Mouse (Mus musculus) right cerebral cortex, postnatal 10 days (tissue): ENCODE measurements around the gene Sfn.

Experiments
- DNase-seq, 2 experiments: peaks; one replicate each; pipeline ENCODE4 v3.0.0; 2021; ENCODE audit warnings: low spot score in 2 of 2

Gene Sfn

DNA sequence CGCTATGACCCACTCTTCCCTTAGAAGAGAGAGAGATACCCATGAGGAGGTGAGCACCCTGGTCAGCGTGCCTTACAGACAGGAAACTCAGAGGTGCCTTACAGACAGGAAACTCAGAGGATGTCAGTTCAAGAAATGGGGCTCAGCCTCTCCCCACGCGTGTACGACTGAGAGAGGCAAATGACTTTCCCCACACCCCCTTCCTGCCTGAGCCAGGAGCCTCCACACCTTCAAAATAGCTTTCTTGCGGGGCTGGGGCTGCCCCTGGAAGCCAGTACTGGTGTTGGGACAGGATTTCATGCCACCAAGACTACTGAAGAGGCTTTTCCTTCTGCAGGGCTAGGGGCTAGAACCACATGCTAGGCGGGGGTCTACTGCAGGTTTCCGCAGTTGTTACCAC, 18.7 kb upstream of the Sfn start:
- no peak for DNase-seq

DNA sequence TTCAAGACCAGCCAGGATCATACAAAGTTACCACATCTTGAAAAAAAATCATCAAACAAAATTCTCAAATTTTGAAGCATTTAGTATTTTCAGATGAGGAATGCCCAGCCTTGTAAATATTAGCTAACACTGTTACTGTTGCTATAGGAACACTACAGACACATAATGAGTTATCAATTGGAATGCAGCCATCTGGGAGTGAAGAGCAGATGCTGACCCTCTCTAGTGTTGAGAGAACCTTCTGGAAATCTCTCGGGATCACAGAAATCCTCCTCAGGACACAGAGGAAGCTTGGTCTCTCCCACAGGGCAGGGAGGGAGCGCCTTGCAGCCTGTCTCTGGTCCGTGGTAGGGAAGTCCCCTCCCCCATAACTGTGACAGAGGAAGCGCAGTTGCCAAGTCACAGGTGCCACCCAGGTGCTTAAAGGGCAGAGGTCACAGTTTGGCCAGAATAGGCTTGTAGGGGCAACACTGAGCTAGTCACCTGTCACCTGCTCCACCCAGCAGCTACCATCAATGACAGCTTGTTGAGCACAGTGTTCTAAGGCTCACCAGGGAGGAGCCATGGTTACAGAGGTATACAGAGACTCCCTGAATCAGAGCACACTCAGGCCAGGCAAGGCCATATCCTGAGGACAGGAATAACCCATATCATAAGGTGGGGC, 17.6 kb upstream of the Sfn start:
- no peak for DNase-seq

DNA sequence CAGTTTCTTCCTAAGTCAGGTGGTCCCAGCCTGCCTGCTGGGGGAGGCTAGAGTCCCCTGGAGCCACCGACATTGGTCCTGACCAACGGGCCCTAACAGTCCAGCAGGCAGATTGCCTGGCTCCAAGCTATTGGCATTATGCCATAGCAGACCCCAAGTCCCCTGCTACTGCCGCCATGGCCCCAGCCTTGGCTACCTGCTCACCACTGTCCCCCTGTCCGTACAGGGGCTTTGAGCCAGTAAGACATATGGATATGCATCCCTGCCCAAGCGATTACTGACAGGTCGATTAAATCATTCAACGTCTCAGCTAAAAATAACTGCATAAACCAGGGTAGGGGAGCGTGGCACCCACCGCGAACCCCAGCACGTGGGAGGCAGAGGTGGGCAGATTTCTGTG, 16.0 kb upstream of the Sfn start:
- no peak for DNase-seq

DNA sequence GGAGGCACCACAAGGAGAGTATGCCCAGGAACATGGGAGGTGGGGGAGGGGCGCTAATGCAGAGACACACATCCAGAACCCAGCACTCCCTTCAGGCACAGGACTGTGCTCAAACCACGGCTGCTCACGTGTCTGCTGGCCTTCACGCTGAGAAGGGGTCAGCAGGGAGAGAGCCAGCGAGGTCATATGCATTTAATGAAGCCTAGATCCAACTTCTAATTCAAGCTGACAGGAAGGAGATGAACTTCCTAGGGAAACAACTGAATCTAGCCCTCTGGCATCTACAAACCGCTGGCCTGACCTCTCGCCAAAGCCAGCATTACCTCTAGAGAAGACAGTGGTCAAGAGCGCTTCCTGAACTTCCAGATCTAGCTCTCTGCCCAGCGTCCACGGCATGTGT, 13.4 kb upstream of the Sfn start:
- no peak for DNase-seq

DNA sequence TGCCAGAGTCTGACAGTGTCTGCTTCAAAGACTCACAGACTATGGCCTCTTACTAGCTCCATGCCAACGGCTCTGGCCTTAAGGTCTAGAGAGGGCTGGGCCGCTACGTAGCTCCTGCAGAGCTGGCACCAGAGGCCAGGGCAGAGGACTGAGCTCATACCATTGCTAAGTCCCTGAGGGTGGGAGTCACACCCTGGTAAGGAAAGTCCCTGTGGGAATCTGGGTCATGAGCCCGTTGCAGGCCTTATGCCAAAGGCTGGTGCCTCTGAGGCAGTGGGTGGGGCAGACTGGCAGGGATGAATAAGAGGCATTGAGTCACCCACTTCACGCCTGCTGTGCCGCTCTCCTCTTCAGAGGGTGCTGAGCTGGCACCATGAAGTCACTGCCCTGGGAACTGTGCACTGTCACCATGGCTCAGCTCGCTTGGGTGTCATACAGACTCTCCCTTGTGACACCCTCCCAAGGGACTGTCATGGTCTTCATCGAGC, 12.3 kb upstream of the Sfn start:
- peak; percentile 65 for DNase-seq

DNA sequence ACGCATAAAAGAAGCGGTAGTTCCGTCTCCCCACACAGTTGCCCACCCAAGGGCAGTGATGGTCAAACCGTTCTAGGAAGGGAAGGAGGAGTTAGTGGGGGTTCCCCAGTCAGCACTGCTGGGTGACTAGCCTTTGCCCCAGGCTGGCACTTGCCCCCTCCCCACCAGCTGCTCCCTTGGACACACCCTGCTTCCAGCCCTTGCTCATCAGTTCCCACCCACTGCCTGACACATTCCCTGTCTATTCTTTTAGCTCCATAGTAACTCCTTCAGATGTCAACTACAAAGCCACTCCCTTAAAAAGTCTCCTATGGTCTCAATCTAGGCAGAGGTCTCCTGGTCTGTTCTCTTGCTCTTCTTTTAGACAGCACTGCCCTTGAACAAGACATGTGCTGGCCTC, 11.9 kb upstream of the Sfn start:
- no peak for DNase-seq

DNA sequence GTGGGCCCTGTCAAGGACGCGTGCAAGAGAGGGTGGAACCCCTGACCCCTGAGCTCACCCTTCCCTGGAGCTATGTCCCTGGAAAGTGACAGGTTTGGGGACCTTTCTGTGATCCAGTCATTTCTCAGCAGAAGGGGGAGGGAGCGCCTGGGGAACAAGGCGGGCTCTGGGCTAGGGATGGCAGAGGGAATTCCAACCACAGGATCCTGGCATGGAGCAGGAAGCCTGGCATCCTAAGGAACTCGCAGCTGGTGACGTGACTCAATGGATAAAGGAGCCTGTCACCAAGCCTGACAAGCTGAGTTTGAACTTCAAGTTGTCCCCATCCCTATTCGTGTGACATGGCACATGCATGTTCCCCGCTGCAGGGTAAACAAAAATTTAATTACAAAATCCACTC, 11.1 kb upstream of the Sfn start:
- no peak for DNase-seq

DNA sequence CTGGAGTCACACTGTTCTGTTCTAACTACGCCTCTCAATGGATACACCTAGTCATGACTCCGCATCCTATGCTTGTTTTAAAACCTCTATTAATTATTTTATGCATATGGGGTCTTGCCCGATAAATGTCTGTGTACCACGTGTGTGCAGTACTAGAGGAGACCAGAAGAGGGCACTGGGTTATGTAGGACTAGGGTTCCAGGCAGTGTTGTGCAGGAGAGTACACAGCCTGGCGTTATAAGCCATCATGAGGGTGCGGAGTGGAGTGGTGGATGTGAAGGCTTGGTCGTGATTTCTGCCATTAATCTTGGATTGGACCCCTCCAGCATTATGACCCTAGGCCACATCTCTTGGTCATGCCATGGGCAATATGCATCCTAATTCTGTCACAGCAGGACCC, 10.4 kb upstream of the Sfn start:
- no peak for DNase-seq

DNA sequence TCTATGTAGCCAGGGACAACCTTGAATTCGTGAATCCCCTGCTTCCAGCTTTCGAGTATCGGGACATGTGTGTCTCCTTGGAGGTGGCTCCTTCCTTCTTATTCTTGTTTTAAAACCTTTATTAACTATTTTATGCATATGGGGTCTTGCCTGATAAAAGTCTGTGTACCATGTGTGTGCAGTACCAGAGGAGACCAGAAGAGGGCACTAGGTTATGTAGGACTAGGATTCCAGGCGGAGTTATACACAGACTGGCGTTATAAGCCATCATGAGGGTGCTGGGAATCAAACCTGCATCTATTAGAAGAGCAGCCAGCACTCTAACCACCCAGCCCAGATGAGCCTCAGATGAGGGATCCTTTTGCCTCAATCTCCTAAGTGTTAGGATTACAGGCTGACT, 9.8 kb upstream of the Sfn start:
- DNase-seq, result no peak

DNA sequence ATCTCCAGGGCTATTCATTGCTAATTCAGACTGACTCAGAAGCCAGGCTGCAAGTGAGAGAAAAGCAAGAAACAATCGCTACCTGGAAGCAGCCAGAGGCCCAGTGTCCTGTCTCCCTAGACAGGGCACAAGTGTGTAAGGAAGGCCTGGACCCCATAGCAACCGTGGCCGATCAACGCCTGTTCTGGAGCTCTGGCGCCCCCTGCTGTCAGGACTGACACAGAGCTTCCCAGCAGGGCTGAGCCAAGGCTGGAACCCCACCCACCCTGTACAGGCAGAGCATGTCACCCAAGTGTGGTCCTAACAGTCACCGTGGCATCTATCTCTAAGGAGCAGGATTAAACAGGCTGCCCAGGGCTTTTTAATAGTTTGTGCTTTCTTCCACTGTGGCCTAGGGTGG, 7.8 kb upstream of the Sfn start:
- DNase-seq, result peak; percentile 67 to 80

DNA sequence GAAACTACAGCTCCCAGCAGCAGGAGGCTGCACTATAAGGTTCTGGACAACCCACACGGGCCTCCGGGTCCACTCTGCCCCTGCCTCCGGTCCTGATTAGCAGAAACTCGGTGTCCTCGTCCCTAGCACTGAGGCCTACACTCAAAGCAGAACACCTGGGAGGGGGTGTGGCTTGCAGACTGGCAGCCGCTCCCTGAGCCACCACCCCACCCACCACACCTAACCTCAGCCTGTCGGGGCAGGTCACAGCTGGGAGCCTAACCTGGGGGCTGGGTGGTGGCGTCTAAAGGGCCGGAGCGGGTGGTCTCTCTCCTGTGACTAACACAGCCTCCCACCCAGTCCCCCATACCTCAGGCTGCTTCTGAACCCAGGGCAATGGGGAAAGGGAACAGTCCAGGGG, 5.3 kb upstream of the Sfn start:
- DNase-seq, result no peak

DNA sequence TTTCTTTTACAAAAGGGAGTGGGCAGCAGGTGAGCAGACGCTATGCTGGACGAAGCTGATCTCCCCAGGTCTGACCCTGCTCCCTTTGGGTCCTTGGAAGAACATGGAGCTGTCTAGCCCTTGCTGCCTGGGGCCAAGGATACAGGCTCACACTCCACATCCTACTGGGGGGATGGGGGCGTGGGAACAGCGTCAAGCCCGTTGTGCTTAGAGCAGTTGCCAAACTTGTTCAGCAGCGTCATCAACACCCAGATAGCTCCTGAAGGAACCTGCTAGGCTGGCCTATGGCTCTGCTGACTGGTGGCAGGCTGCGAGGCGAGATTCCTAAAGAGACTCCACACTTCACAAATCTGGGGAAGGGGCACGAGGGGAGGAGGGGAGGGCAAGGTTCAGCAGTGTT, 3.4 kb upstream of the Sfn start:
- DNase-seq, result no peak

DNA sequence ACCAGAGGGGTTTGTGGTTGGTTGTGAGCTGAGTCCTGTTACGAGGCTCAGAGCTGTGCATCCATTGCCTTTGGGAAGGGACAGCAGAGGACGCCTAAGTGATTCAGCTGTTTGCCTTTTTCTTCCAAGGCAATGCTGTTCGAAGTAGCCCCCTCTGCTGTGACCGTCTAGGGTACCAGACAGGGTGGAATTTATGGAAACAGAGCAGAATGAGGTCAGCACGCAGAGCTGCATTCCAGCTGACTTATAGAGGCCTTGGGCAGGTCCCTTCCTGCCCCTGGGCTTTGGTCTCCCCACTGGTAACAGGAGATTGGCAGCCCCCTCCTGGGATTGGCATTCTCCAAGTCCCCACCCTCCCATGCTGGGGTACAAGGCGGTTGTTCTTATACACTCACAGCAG, 2.9 kb upstream of the Sfn start:
- no peak for DNase-seq

DNA sequence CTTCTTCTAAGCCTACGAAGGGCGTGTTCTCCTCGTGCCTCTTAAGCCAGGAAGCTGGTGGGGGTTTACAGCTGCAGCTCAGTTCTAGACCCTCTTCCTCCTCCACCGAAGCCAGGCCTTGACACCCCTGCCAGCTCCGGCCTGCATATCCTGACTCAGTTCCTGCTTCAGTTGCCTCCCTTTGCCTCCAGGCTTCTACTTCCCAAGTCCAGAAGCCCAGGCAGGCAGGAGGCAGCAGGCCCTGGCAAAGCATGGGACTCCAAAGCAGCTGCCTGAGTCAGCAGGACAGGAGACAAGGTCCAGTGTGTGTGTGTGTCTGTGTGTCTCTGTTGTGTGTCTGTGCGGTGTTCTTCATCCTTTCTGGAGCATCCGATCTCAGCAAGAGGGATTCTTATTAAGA, 2.2 kb upstream of the Sfn start:
- no peak for DNase-seq

DNA sequence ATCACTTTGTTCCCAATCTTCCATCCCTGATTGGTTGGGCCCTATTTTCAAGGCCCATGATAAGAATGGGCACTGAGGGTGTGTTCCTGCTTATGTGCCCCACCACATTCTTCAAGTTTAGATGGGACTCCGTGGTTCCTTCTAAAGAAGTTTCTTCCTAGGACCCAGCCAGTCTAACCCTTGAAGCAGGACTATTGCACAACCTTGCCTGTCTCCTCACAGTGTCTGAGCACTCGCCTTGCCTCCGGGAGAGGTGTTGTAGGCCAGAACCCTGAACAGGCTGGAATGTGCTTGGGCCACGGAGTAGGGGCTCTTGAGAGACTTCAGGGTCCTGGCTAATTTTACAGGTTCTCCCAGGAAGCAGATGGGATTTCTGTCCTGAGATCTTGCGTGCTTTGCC, 1.1 kb upstream of the Sfn start:
- no peak for DNase-seq

DNA sequence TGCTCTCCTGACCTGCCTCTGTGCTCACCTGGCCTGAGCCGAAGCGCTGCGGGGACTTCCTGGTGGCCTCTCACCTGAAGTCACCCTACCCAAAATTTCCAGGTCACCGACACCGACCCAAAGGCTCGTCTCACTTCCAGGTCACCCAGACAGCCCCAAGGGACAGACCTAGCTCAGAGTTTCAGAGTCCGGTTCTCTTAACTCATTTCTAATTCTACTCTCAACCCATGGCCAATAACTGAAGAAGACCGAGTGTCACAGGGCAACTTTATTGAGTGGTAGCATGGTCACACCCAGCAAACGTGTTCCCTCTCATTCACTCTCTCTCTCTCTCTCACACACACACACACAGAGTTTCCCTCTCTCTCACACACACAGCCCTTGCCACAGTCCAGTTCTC, 1.7 kb downstream of the Sfn start:
- no peak for DNase-seq

DNA sequence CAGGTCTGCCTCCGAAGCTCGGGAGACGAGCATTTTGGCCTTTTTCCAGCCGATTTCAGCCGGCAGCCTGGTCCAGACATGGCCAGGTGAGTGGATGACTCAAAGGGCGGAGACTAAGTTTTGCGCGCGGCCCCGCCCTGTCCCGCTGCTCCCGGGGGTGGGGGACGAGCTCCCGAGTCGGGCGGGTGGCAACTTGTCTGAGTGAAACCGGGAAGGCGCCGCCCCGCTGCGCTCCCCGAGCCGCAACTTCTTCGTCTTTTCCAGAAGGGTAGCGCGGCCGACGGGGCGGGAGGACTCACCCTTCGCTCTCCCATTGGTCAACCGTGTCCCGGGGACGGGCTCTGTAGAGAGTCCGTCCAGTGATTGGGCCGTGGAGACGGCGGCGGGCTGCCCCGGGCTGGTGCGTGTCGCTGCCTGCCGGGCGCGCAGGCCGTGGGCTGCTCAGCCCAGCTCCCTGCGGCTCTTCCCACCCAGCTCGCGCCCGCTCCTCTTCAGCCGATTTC, 2.3 kb downstream of the Sfn start:
- peak; percentile 88 to 89 for DNase-seq

DNA sequence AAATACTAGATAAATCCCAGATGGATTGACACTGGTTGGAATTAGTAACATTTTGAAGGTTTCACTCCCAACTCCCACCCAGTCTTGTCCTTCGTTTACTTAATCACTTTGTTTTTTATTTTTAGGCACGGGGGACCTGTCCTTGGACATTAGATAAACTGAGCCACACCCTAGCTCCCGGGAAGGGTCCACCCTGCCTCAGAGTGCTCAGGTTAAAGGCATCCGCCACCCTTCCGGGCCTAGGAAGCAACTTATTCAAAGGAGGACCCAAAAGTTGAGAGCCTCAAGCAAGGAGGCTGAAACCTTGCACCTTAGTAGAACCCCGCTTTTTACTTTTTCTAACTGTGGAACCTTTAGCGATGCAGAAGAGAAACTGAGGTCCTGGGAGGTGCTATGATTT, 2.9 kb downstream of the Sfn start:
- DNase-seq, result no peak

DNA sequence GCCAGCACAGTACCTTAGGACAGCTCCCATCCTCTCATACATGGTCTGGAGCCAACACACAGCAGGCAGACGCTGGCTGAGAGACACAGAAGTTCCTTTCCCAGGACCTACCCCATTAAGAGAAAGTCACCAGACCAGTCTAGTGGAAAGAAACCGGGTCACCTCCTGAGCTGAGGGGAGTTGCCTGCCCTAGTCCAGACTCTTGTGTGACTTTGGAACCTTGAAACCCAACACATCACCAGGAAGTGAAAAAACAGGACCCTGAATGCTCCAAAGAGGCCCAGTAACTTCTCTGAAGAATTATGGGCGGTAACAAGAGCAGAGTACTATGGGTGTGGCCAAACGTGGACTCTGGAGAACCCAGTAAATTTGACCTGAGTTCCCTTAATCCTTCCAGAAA, 3.4 kb downstream of the Sfn start:
- no peak for DNase-seq

DNA sequence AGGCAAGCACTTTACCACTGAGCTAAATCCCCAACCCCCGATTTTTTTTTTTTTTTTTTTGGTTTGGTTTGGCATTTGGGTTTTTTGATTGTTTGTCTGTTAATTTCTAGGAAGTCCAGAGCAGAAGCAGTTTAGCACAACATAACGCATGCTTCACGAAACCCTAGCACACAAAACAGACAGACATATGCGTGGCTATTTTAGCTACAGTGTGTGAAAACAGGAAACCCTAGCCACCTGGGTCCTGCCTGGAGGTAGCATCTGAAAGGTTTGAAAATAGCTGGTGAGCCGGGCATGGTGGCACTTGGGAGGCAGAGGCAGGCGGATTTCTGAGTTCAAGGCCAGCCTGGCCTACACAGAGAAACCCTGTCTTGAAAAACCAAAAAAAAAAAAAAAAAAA, 5.9 kb downstream of the Sfn start:
- DNase-seq, result no peak

DNA sequence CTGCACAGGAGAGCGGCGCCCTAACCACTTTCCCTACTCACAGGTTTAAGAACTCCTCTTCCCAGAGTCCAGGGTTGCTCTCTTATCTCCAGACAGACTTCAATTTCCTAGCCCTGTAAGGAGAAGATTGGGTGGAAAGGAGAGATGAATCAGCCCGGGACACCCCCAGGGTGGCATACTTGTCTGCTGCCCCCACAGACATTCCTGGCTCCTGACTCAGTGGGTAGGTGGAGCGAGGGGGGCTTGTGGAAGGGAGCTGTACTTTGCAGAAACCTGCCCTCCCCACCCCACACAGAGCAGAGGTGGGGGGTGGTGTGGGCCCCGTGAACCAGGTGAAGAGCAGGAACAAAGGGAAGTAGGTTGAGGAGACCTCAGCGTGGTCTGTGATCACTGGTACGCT, 6.4 kb downstream of the Sfn start:
- DNase-seq, result no peak

DNA sequence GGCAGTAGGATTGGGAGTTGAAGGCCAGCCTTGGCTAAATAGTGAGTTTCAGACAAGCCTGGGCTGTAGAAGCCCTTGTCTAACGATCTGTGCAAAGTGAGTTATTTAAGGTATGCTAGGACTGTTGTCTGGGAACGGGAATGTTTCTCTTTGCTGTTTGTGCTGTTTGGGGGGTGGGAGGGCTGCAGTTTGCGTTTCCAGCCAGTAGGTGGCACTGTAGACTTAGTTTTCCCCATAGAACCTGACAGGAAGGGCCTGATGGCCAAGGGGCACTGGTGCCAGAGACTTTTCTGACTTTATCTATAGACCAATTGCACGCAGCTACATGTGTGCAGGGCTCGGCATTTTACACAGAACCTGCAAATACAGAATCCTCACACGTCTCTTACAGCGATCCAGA, 9.4 kb downstream of the Sfn start:
- peak in 1 of 2 experiments; percentile 66 for DNase-seq

DNA sequence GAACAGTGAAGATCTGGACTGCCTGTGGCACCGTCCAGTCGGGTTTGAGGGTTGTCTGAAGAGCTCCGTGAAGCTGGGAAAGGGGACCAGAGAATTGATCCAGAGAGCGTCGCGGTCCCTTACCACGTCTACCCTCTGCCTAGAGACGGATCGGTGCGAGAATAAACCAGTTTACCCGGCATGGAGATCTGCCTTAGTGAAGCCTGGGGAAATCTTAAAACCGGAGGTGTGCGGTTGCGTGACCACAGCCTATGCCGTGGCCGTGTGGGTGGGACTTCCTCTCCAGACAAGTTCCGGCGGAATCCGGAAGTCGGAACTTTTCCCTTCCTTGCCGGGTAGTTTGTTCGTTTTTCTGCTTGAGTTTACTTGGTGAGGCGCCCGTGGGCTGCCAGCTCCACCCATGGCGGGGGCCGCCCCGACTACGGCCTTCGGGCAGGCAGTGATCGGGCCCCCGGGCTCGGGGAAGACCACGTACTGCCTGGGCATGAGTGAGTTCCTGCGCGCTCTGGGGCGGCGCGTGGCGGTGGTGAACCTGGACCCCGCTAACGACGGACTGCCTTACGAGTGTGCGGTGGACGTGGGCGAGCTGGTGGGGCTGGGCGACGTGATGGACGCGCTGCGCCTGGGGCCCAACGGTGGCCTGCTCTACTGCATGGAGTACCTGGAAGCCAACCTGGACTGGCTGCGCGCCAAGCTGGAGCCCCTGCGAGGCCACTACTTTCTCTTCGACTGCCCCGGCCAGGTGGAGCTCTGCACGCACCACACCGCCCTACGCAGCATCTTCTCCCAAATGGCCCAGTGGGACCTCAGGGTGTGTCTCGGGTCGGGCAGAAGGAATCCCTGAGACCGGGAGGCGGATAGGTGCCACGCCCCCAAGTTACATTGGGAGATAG, 17.7 kb downstream of the Sfn start, which contains the start of gene Gpn2:
Gpn2 (plus strand) TSS at position 304 of the 893 bp plus-strand sequence.
- DNase-seq, result peak; percentile 91 to 92
